Mouse (Mus musculus) myocyte (in vitro differentiated cells): ENCODE data around the gene Cyp27a1.

Experiments used
- CEBPB ChIP-seq: IDR thresholded peaks from 2 replicates; pipeline ENCODE4 v1.6.1; 2011; ENCODE audit warnings: mild to moderate bottlenecking, moderate library complexity; ENCODE audit not compliant: poor library complexity, insufficient read depth, severe bottlenecking
- E2F4 ChIP-seq: IDR thresholded peaks from one replicate; pipeline ENCODE4 v1.6.1; 2011; ENCODE audit warnings: mild to moderate bottlenecking, control low read depth, moderate library complexity; ENCODE audit not compliant: insufficient read depth
- MAX ChIP-seq: IDR thresholded peaks from one replicate; pipeline ENCODE4 v1.6.1; 2011; ENCODE audit warnings: low read depth, mild to moderate bottlenecking, control low read depth
- MYOG ChIP-seq, 3 experiments: IDR thresholded peaks; one replicate each; pipeline ENCODE4 v1.6.1; 2011; ENCODE audit warnings: control low read depth in 2 of 3, low read depth in 2 of 3, mild to moderate bottlenecking in 2 of 3; ENCODE audit not compliant: insufficient read length in 2 of 3, control insufficient read depth in 1 of 3, insufficient read depth in 1 of 3
- POLR2A ChIP-seq: IDR thresholded peaks from one replicate; pipeline ENCODE4 v1.6.1; 2011; ENCODE audit warnings: low read depth, mild to moderate bottlenecking, control low read depth, moderate library complexity; ENCODE audit not compliant: insufficient read length
- POLR2AphosphoS2 ChIP-seq: IDR thresholded peaks from one replicate; pipeline ENCODE4 v1.6.1; 2011; ENCODE audit warnings: low read depth, control low read depth; ENCODE audit not compliant: insufficient read length
- REST ChIP-seq: IDR thresholded peaks from one replicate; pipeline ENCODE4 v1.6.1; 2011; ENCODE audit warnings: mild to moderate bottlenecking, control low read depth, moderate library complexity; ENCODE audit not compliant: insufficient read depth, insufficient read length
- TCF12 ChIP-seq: IDR thresholded peaks from one replicate; pipeline ENCODE4 v1.6.1; 2011; ENCODE audit warnings: mild to moderate bottlenecking, control low read depth; ENCODE audit not compliant: poor library complexity, insufficient read depth, severe bottlenecking
- USF1 ChIP-seq: IDR thresholded peaks from one replicate; pipeline ENCODE4 v1.6.1; 2011; ENCODE audit warnings: low read depth, mild to moderate bottlenecking, control low read depth, moderate library complexity

DNA sequence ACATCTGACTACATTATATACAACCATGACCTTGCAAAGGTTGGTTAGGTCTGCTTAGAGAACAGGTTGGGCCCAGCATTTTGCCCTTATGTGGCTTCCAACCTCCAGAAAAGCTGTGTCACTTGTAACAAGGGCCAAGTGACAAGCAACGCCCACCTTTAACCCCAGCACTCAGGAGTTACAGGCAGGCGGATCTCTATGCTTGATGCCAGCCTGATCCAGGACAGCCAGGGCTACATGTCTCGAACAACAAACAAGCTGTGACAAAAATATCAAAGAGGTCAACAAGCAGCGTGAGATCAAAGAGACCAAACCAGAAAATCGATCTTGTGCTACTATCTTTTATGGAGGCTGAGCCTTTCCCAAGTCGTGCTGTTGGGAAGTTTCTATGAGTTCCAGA lies 8.3 kb downstream of the Cyp27a1 start:
- no peak for TF ChIP-seq POLR2A
- no peak for TF ChIP-seq TCF12
- TF ChIP-seq MYOG (IDR thresholded peaks at IDR 0.05; ENCODE audit: control insufficient read depth in 1 of 3, insufficient read depth in 1 of 3, insufficient read length in 2 of 3, low read depth in 2 of 3) = no peak
- TF ChIP-seq USF1 = no peak
- no peak for TF ChIP-seq REST
- TF ChIP-seq POLR2AphosphoS2 = no peak
- no peak for TF ChIP-seq MAX
- TF ChIP-seq E2F4 = no peak
- no peak for TF ChIP-seq CEBPB
